Mouse (Mus musculus) megakaryocyte, embryonic 14.5 days (primary cell): ENCODE measurements around the gene Znhit2. TPM values are rescaled to one million over a fixed set of nuclear protein-coding genes. Genes with fewer than 3 reads are reported as not detected.
"Not testable (repeated sequence)": the region's sequence is repeated elsewhere in the genome, so short reads cannot be mapped to it uniquely, and the experiment has no call there.

Experiments used
- H3K27me3 ChIP-seq: replicated peaks from 2 replicates; pipeline ENCODE3; 2012; ENCODE audit warnings: inconsistent platforms
- H3K36me3 ChIP-seq: replicated peaks from 2 replicates; pipeline ENCODE3; 2012; ENCODE audit warnings: low read length, inconsistent platforms, mixed read lengths
- H3K4me1 ChIP-seq: 2 replicates; pipeline ENCODE4 v1.6.1; 2012; ENCODE audit warnings: inconsistent platforms
- H3K4me3 ChIP-seq: replicated peaks from 2 replicates; pipeline ENCODE3; 2012; ENCODE audit warnings: moderate library complexity, mild to moderate bottlenecking, inconsistent platforms
- H3K9me3 ChIP-seq: 2 replicates; pipeline ENCODE4 v1.6.1; 2012; ENCODE audit warnings: inconsistent platforms
- FLI1 ChIP-seq: IDR thresholded peaks from 2 replicates; pipeline ENCODE4 v1.6.1; 2012; ENCODE audit warnings: low read length, inconsistent platforms, mixed read lengths
- GATA1 ChIP-seq: IDR thresholded peaks from 3 replicates; pipeline ENCODE4 v1.6.1; 2012; ENCODE audit warnings: mixed read lengths, low read length, inconsistent platforms, borderline replicate concordance
- polyA plus RNA-seq: library from polyadenylated mRNA; stranded (reverse); fragments of >175 nt; gene quantifications from 2 replicates; pipeline ENCODE4 v1.2.3, GENCODE M21; 2012; ENCODE audit warnings: low replicate concordance; ENCODE audit not compliant: insufficient read depth

Gene Znhit2
- polyA plus RNA-seq, 1 experiment = 64.8 TPM

- TF ChIP-seq GATA1 (no peak), FLI1 (no peak)
- Histone ChIP-seq H3K4me3 (no peak overlapping the region), H3K4me1 (no peaks in the 10 kb centered on the region; the same call in 1 of the 2 replicates), H3K9me3 (no peaks in the 10 kb centered on the region), H3K36me3 (no peaks in the 10 kb centered on the region), H3K27me3 (peaks cover 24% of the 10 kb centered on the region)
Observed at GRCm38 (mm10) chr19:6028991-6029390, 32.0 kb upstream of the Znhit2 start.

- Histone ChIP-seq H3K9me3 (no peaks in the 10 kb centered on the region), H3K36me3 (no peaks in the 10 kb centered on the region), H3K4me3 (no peak overlapping the region), H3K4me1 (no peaks in the 10 kb centered on the region; the same call in 1 of the 2 replicates), H3K27me3 (peaks cover 22% of the 10 kb centered on the region)
- no peak for TF ChIP-seq FLI1
Observed at GRCm38 (mm10) chr19:6029426-6029825, 31.6 kb upstream of the Znhit2 start.

GRCm38 (mm10) chr19:6030520-6031280 lies 30.3 kb upstream of the Znhit2 start:
- Histone ChIP-seq H3K27me3 (peaks cover 13% of the 10 kb centered on the region), H3K4me1 (no peaks in the 10 kb centered on the region; the same call in 1 of the 2 replicates), H3K4me3 (no peak overlapping the region), H3K9me3 (no peaks in the 10 kb centered on the region), H3K36me3 (no peaks in the 10 kb centered on the region)
- TF ChIP-seq FLI1 (no peak), GATA1 (no peak)

GRCm38 (mm10) chr19:6035966-6036585 lies 24.9 kb upstream of the Znhit2 start:
- H3K9me3 ChIP-seq = no peaks in the 10 kb centered on the region
- no peaks in the 10 kb centered on the region for H3K36me3 ChIP-seq
- peaks cover 21% of the 10 kb centered on the region for H3K4me1 ChIP-seq
- no peak overlapping the region for H3K4me3 ChIP-seq
- H3K27me3 ChIP-seq = peaks cover 6% of the 10 kb centered on the region
- no peak for TF ChIP-seq GATA1
- no peak for TF ChIP-seq FLI1

- TF ChIP-seq GATA1 (no peak), FLI1 (no peak)
- H3K27me3 ChIP-seq = peaks cover 2% of the 10 kb centered on the region
- H3K9me3 ChIP-seq = no peaks in the 10 kb centered on the region
- no peak overlapping the region for H3K4me3 ChIP-seq
- peaks cover 24% of the 10 kb centered on the region for H3K4me1 ChIP-seq
- H3K36me3 ChIP-seq = no peaks in the 10 kb centered on the region
Observed at GRCm38 (mm10) chr19:6037695-6038094, 23.3 kb upstream of the Znhit2 start.

- peaks cover 2% of the 10 kb centered on the region for H3K27me3 ChIP-seq
- no peaks in the 10 kb centered on the region for H3K9me3 ChIP-seq
- H3K4me1 ChIP-seq = peaks cover 24% of the 10 kb centered on the region
- no peaks in the 10 kb centered on the region for H3K36me3 ChIP-seq
- TF ChIP-seq GATA1 = no peak
- TF ChIP-seq FLI1 = no peak
- H3K4me3 ChIP-seq = no peak overlapping the region
Observed at GRCm38 (mm10) chr19:6038326-6038725, 22.7 kb upstream of the Znhit2 start.

GRCm38 (mm10) chr19:6040002-6040401 lies 21.0 kb upstream of the Znhit2 start:
- Histone ChIP-seq H3K27me3 (peaks cover 2% of the 10 kb centered on the region), H3K36me3 (no peaks in the 10 kb centered on the region), H3K4me1 (peaks cover 32% of the 10 kb centered on the region), H3K9me3 (no peaks in the 10 kb centered on the region), H3K4me3 (no peak overlapping the region)
- TF ChIP-seq GATA1 (no peak), FLI1 (no peak)

- no peaks in the 10 kb centered on the region for H3K27me3 ChIP-seq
- peaks cover 30% of the 10 kb centered on the region for H3K4me1 ChIP-seq
- no peaks in the 10 kb centered on the region for H3K9me3 ChIP-seq
- H3K4me3 ChIP-seq = no peak overlapping the region
- no peak for TF ChIP-seq FLI1
- TF ChIP-seq GATA1 = no peak
- no peaks in the 10 kb centered on the region for H3K36me3 ChIP-seq
Observed at GRCm38 (mm10) chr19:6042293-6042692, 18.7 kb upstream of the Znhit2 start.

- not testable (repeated sequence) for H3K9me3 ChIP-seq, H3K27me3 ChIP-seq, H3K4me3 ChIP-seq
Observed at GRCm38 (mm10) chr19:6044102-6044501, 16.9 kb upstream of the Znhit2 start.

GRCm38 (mm10) chr19:6045366-6046293 lies 15.4 kb upstream of the Znhit2 start:
- H3K27me3 ChIP-seq = no peaks in the 10 kb centered on the region
- no peaks in the 10 kb centered on the region for H3K9me3 ChIP-seq
- peaks cover 29% of the 10 kb centered on the region for H3K36me3 ChIP-seq
- TF ChIP-seq FLI1 (no peak), GATA1 (no peak)
- H3K4me1 ChIP-seq = peaks cover 52% of the 10 kb centered on the region
- H3K4me3 ChIP-seq = peak overlapping the region; percentile 97

More at GRCm38 (mm10) chr19:6044102-6044501, 16.9 kb upstream of the Znhit2 start:
- Histone ChIP-seq H3K36me3 (peaks cover 14% of the 10 kb centered on the region), H3K4me1 (peaks cover 36% of the 10 kb centered on the region)
